Mouse (Mus musculus): ENCODE results near the gene 4921524J17Rik.

4921524J17Rik gene

GRCm38 (mm10) chr8:85441564-85441963 lies 8.9 kb upstream of the 4921524J17Rik start:
- no peak for DNase-seq (ENCODE audit: low spot score)

GRCm38 (mm10) chr8:85435736-85436135 lies 3.1 kb upstream of the 4921524J17Rik start:
- DNase-seq (ENCODE audit: low spot score): no peak

- DNase-seq (ENCODE audit: low spot score): no peak
Measured at GRCm38 (mm10) chr8:85434817-85435216, 2.2 kb upstream of the 4921524J17Rik start.

- no peak for DNase-seq (ENCODE audit: low spot score)
Measured at GRCm38 (mm10) chr8:85433017-85433393, 372 bp upstream of the 4921524J17Rik start.

GRCm38 (mm10) chr8:85431281-85432167 lies 1.1 kb downstream of the 4921524J17Rik start:
- no peak for DNase-seq (ENCODE audit: low spot score)

- no peak for DNase-seq (ENCODE audit: low spot score)
Measured at GRCm38 (mm10) chr8:85430801-85431200, 1.8 kb downstream of the 4921524J17Rik start.

- no peak for DNase-seq (ENCODE audit: low spot score)
Measured at GRCm38 (mm10) chr8:85429219-85429618, 3.4 kb downstream of the 4921524J17Rik start.

GRCm38 (mm10) chr8:85427026-85427425 lies 5.6 kb downstream of the 4921524J17Rik start:
- no peak for DNase-seq (ENCODE audit: low spot score)

GRCm38 (mm10) chr8:85421329-85421728 lies 11.3 kb downstream of the 4921524J17Rik start:
- no peak for DNase-seq (ENCODE audit: low spot score)

- DNase-seq (ENCODE audit: low spot score): no peak
Measured at GRCm38 (mm10) chr8:85408526-85408925, 24.1 kb downstream of the 4921524J17Rik start.

- DNase-seq (ENCODE audit: low spot score): no peak
Measured at GRCm38 (mm10) chr8:85408053-85408505, 24.6 kb downstream of the 4921524J17Rik start.

- DNase-seq (ENCODE audit: low spot score): no peak
Measured at GRCm38 (mm10) chr8:85405961-85406360, 26.7 kb downstream of the 4921524J17Rik start.

GRCm38 (mm10) chr8:85405418-85405817 lies 27.2 kb downstream of the 4921524J17Rik start:
- DNase-seq (ENCODE audit: low spot score): no peak

GRCm38 (mm10) chr8:85398548-85398947 lies 34.1 kb downstream of the 4921524J17Rik start:
- DNase-seq (ENCODE audit: low spot score): no peak

GRCm38 (mm10) chr8:85397508-85397907 lies 35.1 kb downstream of the 4921524J17Rik start:
- peak; percentile 36 for DNase-seq (ENCODE audit: low spot score)

GRCm38 (mm10) chr8:85396432-85397079 lies 36.1 kb downstream of the 4921524J17Rik start:
- DNase-seq (ENCODE audit: low spot score): no peak

GRCm38 (mm10) chr8:85395681-85396431 lies 36.8 kb downstream of the 4921524J17Rik start:
- no peak for DNase-seq (ENCODE audit: low spot score)

GRCm38 (mm10) chr8:85395017-85395416 lies 37.6 kb downstream of the 4921524J17Rik start:
- no peak for DNase-seq (ENCODE audit: low spot score)

- DNase-seq (ENCODE audit: low spot score): no peak
Measured at GRCm38 (mm10) chr8:85393199-85393598, 39.4 kb downstream of the 4921524J17Rik start.

- DNase-seq (ENCODE audit: low spot score): no peak
Measured at GRCm38 (mm10) chr8:85391438-85391837, 41.2 kb downstream of the 4921524J17Rik start.

- no peak for DNase-seq (ENCODE audit: low spot score)
Measured at GRCm38 (mm10) chr8:85386205-85386604, 46.4 kb downstream of the 4921524J17Rik start, which contains the start of gene Mylk3. Gene Mylk3, minus strand, starts transcription at chr8:85386345.

- DNase-seq (ENCODE audit: low spot score): no peak
Measured at GRCm38 (mm10) chr8:85381926-85382325, 50.7 kb downstream of the 4921524J17Rik start.
